Mouse (Mus musculus) liver, embryonic 14.5 days (tissue): ENCODE data around the gene Ugt8a. TPM values are rescaled to one million over a fixed set of nuclear protein-coding genes. Genes with fewer than 3 reads are reported as not detected.
A peak's percentile ranks its signal among the peaks of the same experiment; 100 is the strongest.

Experiments
- ATAC-seq: fragments of 200-750 bp; cut with Nextera tagmentation; 2 replicates; pipeline ENCODE4 v1.8.0; 2017; ENCODE audit warnings: moderate number of reproducible peaks, mild to moderate bottlenecking, moderate library complexity; ENCODE audit not compliant: insufficient read depth
- DNase-seq, 3 experiments: peaks; one replicate each; pipeline ENCODE4 v3.0.0-alpha.2; 2012 to 2013; ENCODE audit warnings: low read depth in 3 of 3, low spot score in 3 of 3
- H3K27ac ChIP-seq: fragments of 300-500 bp; sonication (generic); 2 replicates; pipeline ENCODE4 v1.5.1; 2014; ENCODE audit warnings: moderate library complexity, mild to moderate bottlenecking, control low read depth, inconsistent platforms
- H3K27me3 ChIP-seq: fragments of 300-500 bp; sonication (generic); 2 replicates; pipeline ENCODE4 v1.6.1; 2014; ENCODE audit warnings: mild to moderate bottlenecking, low read length, moderate library complexity; ENCODE audit not compliant: control insufficient read depth, insufficient read depth
- H3K36me3 ChIP-seq: fragments of 300-500 bp; sonication (generic); replicated peaks from 2 replicates; pipeline ENCODE4 v1.6.1; 2014; ENCODE audit warnings: low read depth; ENCODE audit not compliant: control insufficient read depth, insufficient read depth
- H3K4me1 ChIP-seq, 2 experiments: fragments of 200-500 bp in 1 of 2; fragments of 300-500 bp in 1 of 2; sonication (generic) in 1 of 2; replicated peaks; 2 replicates each; pipeline ENCODE4 v1.6.1; 2012 to 2014; ENCODE audit warnings: antibody characterized with exemption in 1 of 2, inconsistent platforms in 1 of 2, low read length in 1 of 2; ENCODE audit not compliant: control insufficient read depth in 2 of 2, insufficient read depth in 2 of 2
- H3K4me2 ChIP-seq: fragments of 300-500 bp; sonication (generic); 2 replicates; pipeline ENCODE4 v1.6.1; 2014; ENCODE audit warnings: low read depth, mild to moderate bottlenecking, control low read depth, moderate library complexity
- H3K4me3 ChIP-seq, 2 experiments: fragments of 200-500 bp in 1 of 2; fragments of 300-500 bp in 1 of 2; sonication (generic) in 1 of 2; 2 replicates each; pipeline ENCODE4 v1.5.1; 2012 to 2014; ENCODE audit warnings: low read depth in 2 of 2, low read length in 2 of 2, mild to moderate bottlenecking in 2 of 2, control low read depth in 1 of 2, inconsistent platforms in 1 of 2, moderate library complexity in 1 of 2; ENCODE audit not compliant: insufficient read depth in 1 of 2
- H3K9ac ChIP-seq: fragments of 300-500 bp; sonication (generic); replicated peaks from 2 replicates; pipeline ENCODE4 v1.6.1; 2014; ENCODE audit warnings: mild to moderate bottlenecking, control low read depth, moderate library complexity
- H3K9me3 ChIP-seq: fragments of 300-500 bp; sonication (generic); 2 replicates; pipeline ENCODE4 v1.6.1; 2016; ENCODE audit warnings: low read length, mixed read lengths; ENCODE audit not compliant: control insufficient read depth
- CTCF ChIP-seq: IDR thresholded peaks from 2 replicates; pipeline ENCODE4 v1.5.1; 2016; ENCODE audit warnings: antibody characterized with exemption, low read depth, control low read depth
- EP300 ChIP-seq: IDR thresholded peaks from 2 replicates; pipeline ENCODE4 v1.6.1; 2016; ENCODE audit warnings: antibody characterized with exemption, low read depth
- WGBS: fragments of 180-500 bp; shearing (Covaris S2); extraction: QIAGEN DNeasy Blood & Tissue Kit; methylation state at CpG from one replicate; pipeline ENCODE4 v1.1.7; 2014; ENCODE audit not compliant: insufficient replicate concordance; 5-methylcytosine and 5-hydroxymethylcytosine counted together
- polyA plus RNA-seq, 2 experiments: library from polyadenylated mRNA; depleted of rRNA in 1 of 2; stranded (reverse) in 1 of 2; unstranded in 1 of 2; fragments of >200 nt; fragmentation: Nextera tagmentation in 1 of 2; extraction: Ambion mirVana in 1 of 2; gene quantifications; 2 replicates each; pipeline versions ENCODE4 v1.2.1 to v1.2.3; 2012 to 2014

Ugt8a gene
- polyA plus RNA-seq, 2 experiments = 0.15 to 0.28 TPM

DNA sequence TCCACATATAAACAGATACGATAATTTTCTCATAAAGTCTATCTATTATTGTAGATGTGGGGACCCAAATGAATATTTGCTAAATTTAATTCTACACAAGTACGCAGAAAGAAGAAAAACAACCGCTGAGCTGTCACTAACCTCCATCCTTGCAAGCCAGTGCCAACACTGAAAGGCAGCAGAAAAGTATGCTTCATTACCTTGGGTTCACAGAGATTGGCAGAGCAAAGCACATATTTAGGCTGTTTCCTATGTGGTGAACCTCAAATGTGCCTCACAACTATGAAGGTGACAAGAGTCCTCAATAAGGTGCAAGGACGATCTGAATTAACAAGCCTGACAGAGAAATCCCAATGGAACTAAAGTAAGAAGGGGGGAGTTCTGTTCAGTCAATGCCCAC lies 64.0 kb downstream of the Ugt8a start:
- DNase-seq = no peak
- H3K4me3 ChIP-seq = no peak overlapping the region

DNA sequence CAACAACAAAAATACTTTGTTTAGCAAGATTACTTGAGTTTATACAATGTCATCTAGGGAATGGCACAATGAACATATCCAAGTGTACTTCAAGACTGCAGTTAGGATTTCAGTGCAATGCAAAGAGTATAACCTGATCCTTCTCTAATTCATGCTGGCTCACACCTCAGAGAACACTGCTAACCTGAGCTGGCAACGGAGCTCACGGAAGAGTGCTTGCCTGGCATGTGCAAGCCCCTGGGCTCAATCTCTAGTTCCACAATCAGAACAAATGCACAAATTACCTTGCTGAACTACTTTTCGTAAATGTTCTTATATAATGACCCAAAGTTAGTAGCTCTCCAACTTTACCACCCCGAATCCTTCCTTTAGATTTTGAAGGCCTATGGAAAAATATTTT lies 68.5 kb downstream of the Ugt8a start:
- Histone ChIP-seq H3K9ac (no peak overlapping the region), H3K4me2 (no peak overlapping the region), H3K36me3 (no peaks in the 10 kb centered on the region), H3K9me3 (no peaks in the 10 kb centered on the region), H3K27me3 (no peaks in the 10 kb centered on the region), H3K27ac (no peak overlapping the region), H3K4me1 (no peaks in the 10 kb centered on the region), H3K4me3 (no peak overlapping the region)
- DNase-seq (no peak), ATAC-seq (no peak)
- WGBS = 66% methylated on average over 4 of the region's 4 CpGs
- TF ChIP-seq CTCF (no peak), EP300 (no peak)

More for the DNA sequence above, 64.0 kb downstream of the Ugt8a start:
- no peak for ATAC-seq
- Histone ChIP-seq H3K27ac (no peak overlapping the region), H3K4me2 (no peak overlapping the region), H3K4me1 (no peaks in the 10 kb centered on the region), H3K27me3 (no peaks in the 10 kb centered on the region), H3K9ac (no peak overlapping the region), H3K9me3 (no peaks in the 10 kb centered on the region), H3K36me3 (no peaks in the 10 kb centered on the region)
- 63% methylated on average over 4 of the region's 4 CpGs for WGBS
- no peak for TF ChIP-seq EP300
- no peak for TF ChIP-seq CTCF

GRCm38 (mm10) chr3:125861601-125862000 lies 76.8 kb downstream of the Ugt8a start:
- WGBS = 53% methylated on average over 3 of the region's 3 CpGs
- no peak overlapping the region for H3K4me2 ChIP-seq
- H3K4me3 ChIP-seq = no peak overlapping the region
- H3K4me1 ChIP-seq = no peaks in the 10 kb centered on the region
- H3K36me3 ChIP-seq = no peaks in the 10 kb centered on the region
- H3K9ac ChIP-seq = no peak overlapping the region
- no peaks in the 10 kb centered on the region for H3K27me3 ChIP-seq
- H3K27ac ChIP-seq = no peak overlapping the region
- no peaks in the 10 kb centered on the region for H3K9me3 ChIP-seq
- TF ChIP-seq EP300 (no peak), CTCF (no peak)
- no peak for DNase-seq
- no peak for ATAC-seq

DNA sequence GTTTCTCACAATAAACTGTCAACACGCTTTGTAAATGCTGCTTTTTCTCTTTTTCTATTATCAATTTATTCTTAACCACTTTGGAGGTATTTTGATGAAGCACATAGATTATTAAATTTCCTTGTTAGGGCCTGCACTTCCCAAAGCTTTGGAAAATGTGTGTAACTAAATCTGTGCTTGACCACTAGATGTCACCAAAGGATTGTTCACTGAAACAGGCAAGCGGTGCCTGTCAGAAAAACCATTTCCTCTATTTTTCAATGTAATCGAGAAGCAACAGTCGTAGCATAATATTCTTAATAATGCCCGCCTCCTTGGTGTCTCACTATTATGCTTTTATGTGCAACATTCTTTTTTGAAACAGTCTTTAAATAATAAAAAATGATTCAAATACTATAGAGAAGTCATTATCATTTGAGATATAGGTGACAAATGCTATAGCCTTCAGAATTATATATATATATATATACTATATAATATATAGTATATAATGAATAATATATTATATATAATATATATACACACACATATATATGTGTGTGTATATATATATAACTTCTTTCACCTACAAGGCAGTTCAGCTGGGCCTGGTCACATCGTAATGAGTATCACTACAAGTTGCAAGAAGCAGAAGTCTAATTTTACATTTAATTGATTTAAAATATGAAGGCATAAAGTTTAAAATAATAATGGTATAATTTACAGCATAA lies 89.1 kb downstream of the Ugt8a start:
- Histone ChIP-seq H3K4me1 (no peaks in the 10 kb centered on the region), H3K4me3 (no peak overlapping the region), H3K36me3 (no peaks in the 10 kb centered on the region), H3K9me3 (no peaks in the 10 kb centered on the region), H3K27ac (no peak overlapping the region), H3K27me3 (no peaks in the 10 kb centered on the region), H3K9ac (no peak overlapping the region), H3K4me2 (no peak overlapping the region)
- peak; percentile 0 to 10 (median 9) for DNase-seq
- WGBS = 18% methylated on average over 6 of the region's 6 CpGs
- TF ChIP-seq CTCF (peak; percentile 53), EP300 (no peak)
- ATAC-seq = no peak

DNA sequence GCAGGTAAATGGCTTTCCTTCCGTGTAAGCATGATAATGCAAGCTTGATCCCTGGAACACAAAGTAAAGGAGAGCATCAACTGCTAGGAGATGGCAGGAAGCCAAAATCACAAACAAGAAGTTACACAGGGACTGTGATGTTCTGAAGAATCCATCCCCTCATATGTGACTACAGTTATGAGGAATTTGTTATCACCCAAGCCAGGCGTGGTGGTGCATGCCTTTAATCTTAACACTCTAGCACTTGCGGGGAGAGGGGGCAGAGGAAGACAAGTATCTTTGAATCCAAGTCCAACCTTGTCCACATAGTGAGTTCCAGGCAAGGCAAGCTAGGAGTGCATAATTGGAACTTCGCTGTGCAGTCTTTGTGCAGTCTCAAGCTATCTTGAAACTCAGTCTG lies 110.4 kb downstream of the Ugt8a start:
- 59% methylated on average over 4 of the region's 4 CpGs for WGBS
- Histone ChIP-seq H3K9ac (no peak overlapping the region), H3K4me2 (no peak overlapping the region), H3K36me3 (no peaks in the 10 kb centered on the region), H3K4me3 (no peak overlapping the region), H3K4me1 (no peaks in the 10 kb centered on the region), H3K27ac (no peak overlapping the region), H3K27me3 (no peaks in the 10 kb centered on the region), H3K9me3 (no peaks in the 10 kb centered on the region)
- TF ChIP-seq EP300 (no peak), CTCF (no peak)
- ATAC-seq (no peak), DNase-seq (no peak)
